Mouse (Mus musculus): ENCODE measurements around the gene Fstl5. TPM values are rescaled to one million over a fixed set of nuclear protein-coding genes. Genes with fewer than 3 reads are reported as not detected.

Gene Fstl5
- polyA plus RNA-seq, 1 experiment from 2014 or later = 65.5 TPM

DNA sequence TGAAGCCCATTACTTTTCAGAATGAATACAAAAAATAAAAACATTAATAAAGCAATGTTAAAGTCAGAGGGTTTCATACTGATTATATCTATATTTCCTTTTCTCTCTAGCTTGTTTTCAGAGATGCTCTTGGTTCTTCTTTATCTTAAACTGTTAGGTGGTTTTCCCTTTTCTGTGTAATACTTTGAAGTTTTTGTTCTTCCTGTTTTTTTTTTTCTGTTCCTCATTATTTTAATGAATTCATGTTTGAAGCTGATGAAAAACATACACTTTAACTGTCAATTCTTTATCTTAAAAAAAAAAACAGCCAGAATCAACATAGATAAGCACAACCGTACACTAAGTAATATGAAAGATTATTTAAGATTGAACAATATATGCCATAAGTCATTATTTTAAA lies 218.9 kb downstream of the Fstl5 start:
- Histone ChIP-seq H3K4me1 (replicated peaks; ENCODE audit: control insufficient read depth, insufficient read depth, low read length) (no peaks in the 10 kb centered on the region), H3K4me3 (replicated peaks; ENCODE audit: low read length) (no peak overlapping the region), H3K36me3 (replicated peaks; ENCODE audit: control insufficient read depth, insufficient read depth) (no peaks in the 10 kb centered on the region), H3K27ac (no peak overlapping the region), H3K9me3 (ENCODE audit: control insufficient read depth, low read length) (no peaks in the 10 kb centered on the region), H3K4me2 (replicated peaks) (no peak overlapping the region), H3K27me3 (ENCODE audit: control insufficient read depth, insufficient read depth, low read length) (no peaks in the 10 kb centered on the region), H3K9ac (no peak overlapping the region)
- ATAC-seq (ENCODE audit: low FRiP score) (no peak), DNase-seq (ENCODE audit: low spot score) (no peak)
- WGBS = 93% methylated on average over 1 of the region's 1 CpGs

- H3K27ac ChIP-seq = no peak overlapping the region
- H3K9me3 ChIP-seq (ENCODE audit: control insufficient read depth, low read length) = no peaks in the 10 kb centered on the region
- no peak for DNase-seq (ENCODE audit: low spot score)
- no peaks in the 10 kb centered on the region for H3K27me3 ChIP-seq (ENCODE audit: control insufficient read depth, insufficient read depth, low read length)
- WGBS = 11% methylated on average over 1 of the region's 1 CpGs
- H3K36me3 ChIP-seq (replicated peaks; ENCODE audit: control insufficient read depth, insufficient read depth) = no peaks in the 10 kb centered on the region
- no peak overlapping the region for H3K4me2 ChIP-seq (replicated peaks)
- ATAC-seq (ENCODE audit: low FRiP score) = no peak
- no peaks in the 10 kb centered on the region for H3K4me1 ChIP-seq (replicated peaks; ENCODE audit: control insufficient read depth, insufficient read depth, low read length)
- no peak overlapping the region for H3K4me3 ChIP-seq (replicated peaks; ENCODE audit: low read length)
- H3K9ac ChIP-seq = no peak overlapping the region
These were observed 220.3 kb downstream of the Fstl5 start for GRCm38 (mm10) chr3:76294394-76294793.

DNA sequence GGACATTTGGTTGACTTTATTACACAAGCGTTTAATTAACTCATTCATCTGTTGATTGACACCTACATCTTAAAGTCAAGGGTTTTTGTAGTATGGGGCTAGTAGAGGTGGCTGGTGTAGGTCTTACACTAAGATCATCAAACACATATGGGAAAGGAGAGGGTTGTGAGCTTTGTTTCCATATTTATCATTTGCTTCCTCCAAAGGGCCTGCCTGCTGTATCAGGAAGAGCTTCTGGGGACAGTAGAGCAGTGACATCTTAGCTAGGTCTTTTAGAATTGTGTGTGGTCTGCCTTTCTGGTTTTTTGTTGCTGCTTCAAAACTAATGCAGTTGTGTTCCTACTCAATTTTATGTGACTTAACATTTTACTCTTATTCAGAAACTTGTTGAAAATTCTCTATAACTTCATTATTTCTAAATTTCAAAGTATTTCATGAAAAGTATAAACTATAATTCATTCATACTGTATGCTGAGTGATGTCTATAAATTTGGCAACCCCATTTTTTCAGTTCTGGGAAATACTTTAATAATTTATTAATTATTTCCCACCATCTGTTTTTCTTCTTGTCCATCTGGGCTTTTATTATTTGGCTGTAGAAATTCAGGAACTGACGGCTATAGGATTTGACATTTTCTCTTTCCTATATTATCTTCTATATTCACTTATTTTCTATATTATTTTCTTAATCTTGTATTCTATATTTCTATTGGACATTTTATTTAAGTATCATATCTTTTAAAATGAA lies 227.1 kb downstream of the Fstl5 start:
- ATAC-seq (ENCODE audit: low FRiP score) (no peak), DNase-seq (ENCODE audit: low spot score) (no peak)
- H3K9ac ChIP-seq = no peak overlapping the region
- no peak overlapping the region for H3K27ac ChIP-seq
- H3K27me3 ChIP-seq (ENCODE audit: control insufficient read depth, insufficient read depth, low read length) = no peaks in the 10 kb centered on the region
- no peaks in the 10 kb centered on the region for H3K4me1 ChIP-seq (replicated peaks; ENCODE audit: control insufficient read depth, insufficient read depth, low read length)
- H3K36me3 ChIP-seq (replicated peaks; ENCODE audit: control insufficient read depth, insufficient read depth) = no peaks in the 10 kb centered on the region
- no peak overlapping the region for H3K4me2 ChIP-seq (replicated peaks)
- WGBS = 89% methylated on average over 2 of the region's 2 CpGs
- H3K4me3 ChIP-seq (replicated peaks; ENCODE audit: low read length) = no peak overlapping the region
- no peaks in the 10 kb centered on the region for H3K9me3 ChIP-seq (ENCODE audit: control insufficient read depth, low read length)

DNA sequence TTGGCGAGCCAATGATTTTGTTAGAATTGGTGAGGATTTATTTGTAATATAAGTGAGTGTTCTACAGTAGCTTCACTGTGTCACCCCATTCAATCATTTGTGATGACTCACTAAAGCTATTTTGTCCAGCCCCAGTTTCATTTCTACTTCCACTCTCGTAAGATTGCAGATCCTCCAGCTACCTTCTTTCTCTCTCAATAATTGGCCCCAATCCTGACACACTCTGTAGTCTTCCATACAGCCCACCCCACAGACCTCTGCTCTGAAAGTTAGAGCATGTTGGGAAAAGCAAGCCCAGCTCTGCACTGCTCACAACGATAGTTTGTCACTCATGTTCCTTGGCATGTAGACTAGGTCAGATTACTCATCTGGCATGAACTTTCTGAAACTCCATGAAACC lies 242.9 kb downstream of the Fstl5 start:
- Histone ChIP-seq H3K36me3 (replicated peaks; ENCODE audit: control insufficient read depth, insufficient read depth) (no peaks in the 10 kb centered on the region), H3K4me1 (replicated peaks; ENCODE audit: control insufficient read depth, insufficient read depth, low read length) (no peaks in the 10 kb centered on the region), H3K27ac (no peak overlapping the region), H3K9ac (no peak overlapping the region), H3K4me3 (replicated peaks; ENCODE audit: low read length) (no peak overlapping the region), H3K27me3 (ENCODE audit: control insufficient read depth, insufficient read depth, low read length) (no peaks in the 10 kb centered on the region), H3K4me2 (replicated peaks) (no peak overlapping the region), H3K9me3 (ENCODE audit: control insufficient read depth, low read length) (0 out of 2 replicates have a peak, but pooled peaks cover 11% of the 10 kb centered on the region)
- DNase-seq (ENCODE audit: low spot score) = no peak
- no peak for ATAC-seq (ENCODE audit: low FRiP score)
- 88% methylated on average over 3 of the region's 3 CpGs for WGBS

DNA sequence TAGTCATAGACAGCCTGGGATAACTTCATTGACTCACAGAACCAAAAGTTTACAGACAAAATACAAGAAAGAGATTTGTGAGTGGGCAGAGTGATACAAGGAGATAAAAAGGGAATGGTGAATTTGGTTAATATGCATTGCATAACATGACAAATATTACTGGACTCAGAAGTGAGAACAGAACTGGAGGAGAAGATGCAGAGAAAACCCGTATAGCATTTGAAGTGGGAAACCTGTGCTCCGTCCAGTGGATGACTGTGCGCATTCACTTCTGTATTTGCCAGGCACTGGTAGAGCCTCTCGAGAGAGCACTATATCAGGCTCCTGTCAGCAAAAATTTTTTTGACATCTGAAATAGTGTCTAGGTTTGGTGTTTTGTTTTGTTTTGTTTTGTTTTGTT lies 245.5 kb downstream of the Fstl5 start:
- H3K9me3 ChIP-seq (ENCODE audit: control insufficient read depth, low read length) = 0 out of 2 replicates have a peak, but pooled peaks cover 5% of the 10 kb centered on the region
- 94% methylated on average over 4 of the region's 4 CpGs for WGBS
- no peak overlapping the region for H3K27ac ChIP-seq
- DNase-seq (ENCODE audit: low spot score) (no peak), ATAC-seq (ENCODE audit: low FRiP score) (no peak)
- no peak overlapping the region for H3K4me2 ChIP-seq (replicated peaks)
- H3K4me3 ChIP-seq (replicated peaks; ENCODE audit: low read length) = no peak overlapping the region
- H3K27me3 ChIP-seq (ENCODE audit: control insufficient read depth, insufficient read depth, low read length) = no peaks in the 10 kb centered on the region
- H3K4me1 ChIP-seq (replicated peaks; ENCODE audit: control insufficient read depth, insufficient read depth, low read length) = no peaks in the 10 kb centered on the region
- H3K36me3 ChIP-seq (replicated peaks; ENCODE audit: control insufficient read depth, insufficient read depth) = no peaks in the 10 kb centered on the region
- no peak overlapping the region for H3K9ac ChIP-seq

- H3K4me1 ChIP-seq (replicated peaks; ENCODE audit: control insufficient read depth, insufficient read depth, low read length) = no peaks in the 10 kb centered on the region
These were observed 248.4 kb downstream of the Fstl5 start for GRCm38 (mm10) chr3:76322431-76322830.

DNA sequence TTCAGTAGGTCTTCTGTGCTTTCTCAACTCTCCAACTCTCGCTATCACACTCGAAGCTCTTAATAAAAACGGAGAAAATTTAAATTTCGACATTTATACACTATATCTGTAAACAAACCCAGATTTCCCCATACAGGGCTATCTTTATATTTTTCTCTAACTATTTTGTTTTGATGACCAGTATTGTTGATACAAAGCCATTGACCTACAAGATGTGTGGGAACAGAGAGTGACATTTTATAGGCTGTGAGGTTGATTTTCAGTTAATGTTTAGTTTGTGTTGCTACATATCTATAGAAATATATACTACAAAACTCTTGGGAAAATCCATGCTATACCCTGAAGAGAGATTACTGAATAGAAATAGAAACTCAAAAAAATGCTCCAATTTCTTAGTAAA lies 262.9 kb downstream of the Fstl5 start:
- Histone ChIP-seq H3K4me2 (replicated peaks) (no peak overlapping the region), H3K9me3 (ENCODE audit: control insufficient read depth, low read length) (no peaks in the 10 kb centered on the region), H3K27me3 (ENCODE audit: control insufficient read depth, insufficient read depth, low read length) (no peaks in the 10 kb centered on the region), H3K36me3 (replicated peaks; ENCODE audit: control insufficient read depth, insufficient read depth) (no peaks in the 10 kb centered on the region), H3K27ac (no peak overlapping the region), H3K9ac (no peak overlapping the region), H3K4me1 (replicated peaks; ENCODE audit: control insufficient read depth, insufficient read depth, low read length) (no peaks in the 10 kb centered on the region), H3K4me3 (replicated peaks; ENCODE audit: low read length) (no peak overlapping the region)
- ATAC-seq (ENCODE audit: low FRiP score) (no peak), DNase-seq (ENCODE audit: low spot score) (no peak)
- 87% methylated on average over 4 of the region's 4 CpGs for WGBS

More at GRCm38 (mm10) chr3:76322431-76322830, 248.4 kb downstream of the Fstl5 start:
- Histone ChIP-seq H3K36me3 (replicated peaks; ENCODE audit: control insufficient read depth, insufficient read depth) (no peaks in the 10 kb centered on the region), H3K4me3 (replicated peaks; ENCODE audit: low read length) (no peak overlapping the region), H3K4me2 (replicated peaks) (no peak overlapping the region), H3K9ac (no peak overlapping the region), H3K9me3 (ENCODE audit: control insufficient read depth, low read length) (0 out of 2 replicates have a peak, but pooled peaks cover 5% of the 10 kb centered on the region), H3K27ac (no peak overlapping the region), H3K27me3 (ENCODE audit: control insufficient read depth, insufficient read depth, low read length) (no peaks in the 10 kb centered on the region)
- ATAC-seq (ENCODE audit: low FRiP score) (no peak), DNase-seq (ENCODE audit: low spot score) (no peak)
- WGBS = 88% methylated on average over 1 of the region's 1 CpGs

DNA sequence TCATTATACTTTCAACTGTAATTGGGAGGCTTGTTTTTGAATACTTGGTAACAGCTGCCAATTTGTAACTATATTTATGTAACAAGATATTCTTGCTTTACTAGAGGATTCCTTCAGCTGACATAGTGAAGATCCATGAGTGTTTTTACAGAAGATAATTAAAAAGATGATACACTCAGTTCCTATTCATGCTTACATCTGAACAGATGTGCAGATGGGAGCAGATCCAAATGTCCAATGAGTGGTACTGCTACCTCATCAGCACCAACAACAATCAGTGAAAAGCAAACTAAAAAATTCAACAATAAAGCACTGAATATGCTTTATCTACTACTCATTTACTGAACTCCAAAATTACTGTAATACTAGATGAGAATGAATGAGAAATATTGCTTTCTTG lies 292.9 kb downstream of the Fstl5 start:
- H3K36me3 ChIP-seq (replicated peaks; ENCODE audit: control insufficient read depth, insufficient read depth) = no peaks in the 10 kb centered on the region
- no peak overlapping the region for H3K27ac ChIP-seq
- no peak overlapping the region for H3K9ac ChIP-seq
- no peak for ATAC-seq (ENCODE audit: low FRiP score)
- no peak for DNase-seq (ENCODE audit: low spot score)
- no peak overlapping the region for H3K4me3 ChIP-seq (replicated peaks; ENCODE audit: low read length)
- no peaks in the 10 kb centered on the region for H3K9me3 ChIP-seq (ENCODE audit: control insufficient read depth, low read length)
- H3K4me2 ChIP-seq (replicated peaks) = no peak overlapping the region
- H3K27me3 ChIP-seq (ENCODE audit: control insufficient read depth, insufficient read depth, low read length) = no peaks in the 10 kb centered on the region
- no peaks in the 10 kb centered on the region for H3K4me1 ChIP-seq (replicated peaks; ENCODE audit: control insufficient read depth, insufficient read depth, low read length)

DNA sequence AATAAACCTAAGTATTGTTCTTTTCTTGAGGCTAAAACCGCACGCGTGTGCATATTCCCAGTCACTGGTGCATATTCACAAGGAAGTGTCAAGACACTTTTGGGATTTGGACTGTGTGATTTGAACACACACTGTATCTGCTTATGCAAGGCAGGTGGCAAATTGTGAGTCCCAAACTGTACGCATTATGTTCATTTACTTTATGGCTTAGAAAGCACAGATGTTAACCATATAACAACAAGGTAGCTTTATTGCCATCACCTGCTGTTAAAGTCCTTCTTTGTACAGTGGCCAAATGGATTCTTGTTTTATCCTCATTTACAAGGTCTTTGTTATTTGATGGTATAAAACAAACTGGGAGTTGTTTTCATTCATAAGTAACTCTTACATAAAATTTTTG lies 295.8 kb downstream of the Fstl5 start:
- Histone ChIP-seq H3K4me3 (replicated peaks; ENCODE audit: low read length) (no peak overlapping the region), H3K27me3 (ENCODE audit: control insufficient read depth, insufficient read depth, low read length) (no peaks in the 10 kb centered on the region), H3K4me2 (replicated peaks) (no peak overlapping the region), H3K4me1 (replicated peaks; ENCODE audit: control insufficient read depth, insufficient read depth, low read length) (no peaks in the 10 kb centered on the region), H3K9me3 (ENCODE audit: control insufficient read depth, low read length) (no peaks in the 10 kb centered on the region), H3K36me3 (replicated peaks; ENCODE audit: control insufficient read depth, insufficient read depth) (no peaks in the 10 kb centered on the region), H3K9ac (no peak overlapping the region), H3K27ac (no peak overlapping the region)
- DNase-seq (ENCODE audit: low spot score) = no peak
- WGBS = 86% methylated on average over 4 of the region's 4 CpGs
- no peak for ATAC-seq (ENCODE audit: low FRiP score)

Measured in hindbrain, embryonic 14.5 days (tissue).